Mouse (Mus musculus) lung, postnatal 0 days (tissue): ENCODE results near the gene Lin7a. TPM values are rescaled to one million over a fixed set of nuclear protein-coding genes. Genes with fewer than 3 reads are reported as not detected.
A peak's percentile ranks its signal among the peaks of the same experiment; 100 is the strongest.

Experiments used
- ATAC-seq: fragments of 200-750 bp; cut with Nextera tagmentation; 2 replicates; pipeline ENCODE4 v1.8.0; 2017; ENCODE audit warnings: moderate library complexity
- DNase-seq: peaks from one replicate; pipeline ENCODE4 v3.0.0-alpha.2; 2016; ENCODE audit warnings: low spot score
- H3K27ac ChIP-seq: fragments of 300-500 bp; sonication (generic); 2 replicates; pipeline ENCODE4 v1.5.1; 2014; ENCODE audit warnings: antibody characterized with exemption, mild to moderate bottlenecking, low read length, mixed read lengths
- H3K27me3 ChIP-seq: fragments of 300-500 bp; sonication (generic); replicated peaks from 2 replicates; pipeline ENCODE4 v1.6.1; 2014; ENCODE audit warnings: low read length, mixed read lengths; ENCODE audit not compliant: insufficient read depth
- H3K36me3 ChIP-seq: fragments of 300-500 bp; sonication (generic); 2 replicates; pipeline ENCODE4 v1.6.1; 2014; ENCODE audit warnings: low read length, mixed read lengths; ENCODE audit not compliant: insufficient read depth
- H3K4me1 ChIP-seq: fragments of 300-500 bp; sonication (generic); 2 replicates; pipeline ENCODE4 v1.6.1; 2014; ENCODE audit warnings: antibody characterized with exemption, low read depth, low read length, mixed read lengths; ENCODE audit not compliant: insufficient read depth
- H3K4me2 ChIP-seq: fragments of 300-500 bp; sonication (generic); replicated peaks from 2 replicates; pipeline ENCODE4 v1.6.1; 2014; ENCODE audit warnings: low read depth, mild to moderate bottlenecking, low read length, moderate library complexity, mixed read lengths
- H3K4me3 ChIP-seq: fragments of 300-500 bp; sonication (generic); 2 replicates; pipeline ENCODE4 v1.5.1; 2014; ENCODE audit warnings: low read depth, low read length
- H3K9ac ChIP-seq: fragments of 300-500 bp; sonication (generic); replicated peaks from 2 replicates; pipeline ENCODE4 v1.6.1; 2014; ENCODE audit warnings: low read depth, mild to moderate bottlenecking
- H3K9me3 ChIP-seq: fragments of 300-500 bp; sonication (generic); 2 replicates; pipeline ENCODE4 v1.6.1; 2016; ENCODE audit warnings: low read length, mixed read lengths
- CTCF ChIP-seq: IDR thresholded peaks from 2 replicates; pipeline ENCODE4 v1.5.1; 2016; ENCODE audit warnings: antibody characterized with exemption, mild to moderate bottlenecking
- EP300 ChIP-seq: IDR thresholded peaks from 2 replicates; pipeline ENCODE4 v1.6.1; 2016; ENCODE audit warnings: antibody characterized with exemption, mild to moderate bottlenecking, control low read depth
- WGBS: fragments of 180-500 bp; shearing (Covaris S2); extraction: QIAGEN DNeasy Blood & Tissue Kit; methylation state at CpG from one replicate; pipeline ENCODE4 v1.1.7; 2014; 5-methylcytosine and 5-hydroxymethylcytosine counted together
- polyA plus RNA-seq: library from polyadenylated mRNA; unstranded; fragments of >200 nt; fragmentation: Nextera tagmentation; extraction: Ambion mirVana; gene quantifications from 2 replicates; pipeline ENCODE4 v1.2.1, GENCODE M21; 2015

The Lin7a gene
- polyA plus RNA-seq, 1 experiment from 2014 or later, result 0.43 TPM

GRCm38 (mm10) chr10:107381143-107381746 lies 109.8 kb downstream of the Lin7a start:
- Histone ChIP-seq H3K4me2 (no peak overlapping the region), H3K4me3 (no peak overlapping the region), H3K27ac (no peak overlapping the region), H3K36me3 (no peaks in the 10 kb centered on the region), H3K9me3 (no peaks in the 10 kb centered on the region), H3K27me3 (no peaks in the 10 kb centered on the region), H3K9ac (no peak overlapping the region), H3K4me1 (no peaks in the 10 kb centered on the region)
- ATAC-seq (no peak), DNase-seq (no peak)
- no peak for TF ChIP-seq CTCF
- no peak for TF ChIP-seq EP300
- WGBS, result 72% methylated on average over 4 of the region's 4 CpGs

GRCm38 (mm10) chr10:107383825-107384224 lies 112.3 kb downstream of the Lin7a start:
- no peak for DNase-seq
- TF ChIP-seq EP300 (no peak), CTCF (no peak)
- H3K27me3 ChIP-seq, result no peaks in the 10 kb centered on the region
- no peaks in the 10 kb centered on the region for H3K36me3 ChIP-seq
- no peak overlapping the region for H3K27ac ChIP-seq
- ATAC-seq, result no peak
- no peak overlapping the region for H3K4me2 ChIP-seq
- no peaks in the 10 kb centered on the region for H3K4me1 ChIP-seq
- H3K9ac ChIP-seq, result no peak overlapping the region
- no peaks in the 10 kb centered on the region for H3K9me3 ChIP-seq
- no peak overlapping the region for H3K4me3 ChIP-seq

DNA sequence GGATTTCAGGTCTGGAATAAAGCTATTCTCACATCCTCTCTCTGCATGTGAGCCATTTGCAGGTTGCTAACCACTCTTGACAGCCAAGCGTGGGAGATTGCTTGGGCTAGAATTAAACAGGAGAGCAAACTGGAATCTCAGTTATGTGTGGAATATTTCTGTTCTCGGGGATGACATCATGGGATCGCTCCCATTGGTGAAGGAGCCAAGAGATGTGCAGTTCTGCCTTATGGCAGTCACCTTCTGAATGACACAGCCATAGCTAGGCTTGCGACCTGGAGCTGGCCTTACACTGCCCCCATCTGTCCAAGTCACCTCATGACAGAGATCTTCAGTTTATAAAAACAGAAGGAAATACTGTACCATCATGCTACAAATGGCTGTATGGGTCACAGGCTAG lies 118.0 kb downstream of the Lin7a start:
- Histone ChIP-seq H3K9ac (no peak overlapping the region), H3K36me3 (no peaks in the 10 kb centered on the region), H3K4me1 (no peaks in the 10 kb centered on the region), H3K4me2 (no peak overlapping the region), H3K27ac (no peak overlapping the region), H3K27me3 (no peaks in the 10 kb centered on the region), H3K4me3 (no peak overlapping the region), H3K9me3 (no peaks in the 10 kb centered on the region)
- ATAC-seq, result peak; percentile 57
- 30% methylated on average over 4 of the region's 4 CpGs for WGBS
- TF ChIP-seq EP300 (no peak), CTCF (peak; percentile 79)
- peak; percentile 59 for DNase-seq

DNA sequence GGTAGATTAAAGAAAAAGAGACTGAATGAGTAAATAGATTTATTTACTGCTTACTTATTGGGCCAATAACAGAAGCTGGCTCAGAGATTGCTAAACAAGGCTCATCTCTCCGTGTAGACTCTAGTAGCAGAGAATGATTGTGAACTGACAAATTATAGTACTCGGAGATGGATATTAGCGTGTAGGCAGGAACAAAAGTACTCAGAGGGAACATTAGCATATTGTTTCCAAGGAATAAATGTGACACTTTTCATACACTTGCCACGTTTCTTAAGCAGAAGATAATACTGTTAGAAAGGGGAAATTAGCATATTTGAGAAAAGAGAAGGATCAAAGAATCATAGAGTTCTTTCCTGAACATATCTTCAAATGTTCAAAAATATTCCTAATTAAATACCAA lies 133.9 kb downstream of the Lin7a start:
- H3K9me3 ChIP-seq, result no peaks in the 10 kb centered on the region
- TF ChIP-seq EP300, result no peak
- TF ChIP-seq CTCF, result no peak
- H3K4me2 ChIP-seq, result no peak overlapping the region
- ATAC-seq (no peak), DNase-seq (no peak)
- H3K27ac ChIP-seq, result no peak overlapping the region
- no peaks in the 10 kb centered on the region for H3K4me1 ChIP-seq
- no peak overlapping the region for H3K4me3 ChIP-seq
- H3K9ac ChIP-seq, result no peak overlapping the region
- H3K27me3 ChIP-seq, result no peaks in the 10 kb centered on the region
- 83% methylated on average over 4 of the region's 4 CpGs for WGBS
- no peaks in the 10 kb centered on the region for H3K36me3 ChIP-seq

DNA sequence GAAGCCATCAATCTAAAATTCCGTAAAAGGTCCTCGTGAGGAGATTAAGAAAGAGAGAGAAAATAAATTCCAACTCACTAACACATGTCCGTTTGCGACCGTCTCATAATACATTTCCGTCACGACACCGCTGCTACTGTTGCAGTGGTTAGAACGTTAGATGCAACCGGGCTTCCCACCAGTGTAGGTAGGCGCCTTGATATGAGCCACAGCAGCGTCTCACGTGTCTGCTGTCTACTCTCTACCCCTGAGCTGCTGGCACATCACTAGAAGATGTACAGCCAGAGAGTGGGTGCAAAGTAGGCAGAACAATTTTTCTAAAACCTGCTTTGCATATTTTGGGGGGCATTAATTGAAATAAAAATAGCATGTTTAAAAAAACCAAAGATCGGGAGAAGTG lies 146.8 kb downstream of the Lin7a start:
- H3K9me3 ChIP-seq, result no peaks in the 10 kb centered on the region
- ATAC-seq, result no peak
- 74% methylated on average over 14 of the region's 14 CpGs for WGBS
- DNase-seq, result no peak
- H3K9ac ChIP-seq, result no peak overlapping the region
- no peaks in the 10 kb centered on the region for H3K36me3 ChIP-seq
- no peaks in the 10 kb centered on the region for H3K4me1 ChIP-seq
- no peak overlapping the region for H3K4me3 ChIP-seq
- H3K27me3 ChIP-seq, result no peaks in the 10 kb centered on the region
- no peak overlapping the region for H3K27ac ChIP-seq
- no peak for TF ChIP-seq CTCF
- H3K4me2 ChIP-seq, result no peak overlapping the region

DNA sequence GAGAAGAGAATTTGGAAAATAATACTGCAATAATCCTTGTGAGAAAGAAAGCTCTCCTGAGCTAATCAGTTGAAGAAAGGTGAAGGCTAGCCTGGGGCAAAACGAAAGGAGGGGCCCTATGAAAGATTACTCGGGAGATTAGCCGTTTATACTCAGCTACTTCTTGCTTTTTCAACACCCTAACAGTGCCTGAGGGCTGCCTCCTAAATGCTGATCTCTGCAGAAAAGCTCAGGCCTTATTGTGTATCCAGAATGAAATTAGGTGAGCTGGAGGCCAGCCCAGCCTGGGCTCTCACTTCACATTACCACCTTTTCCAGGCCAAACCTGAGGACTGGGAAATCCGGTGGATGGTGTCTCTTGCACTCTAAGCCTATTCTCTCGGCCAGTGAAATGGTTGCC lies 165.5 kb downstream of the Lin7a start:
- no peak for ATAC-seq

GRCm38 (mm10) chr10:107442781-107443180 lies 171.3 kb downstream of the Lin7a start:
- Histone ChIP-seq H3K4me2 (no peak overlapping the region), H3K9ac (no peak overlapping the region), H3K36me3 (no peaks in the 10 kb centered on the region), H3K27me3 (no peaks in the 10 kb centered on the region), H3K4me3 (no peak overlapping the region), H3K4me1 (no peaks in the 10 kb centered on the region), H3K27ac (no peak overlapping the region), H3K9me3 (no peaks in the 10 kb centered on the region)
- DNase-seq (peak; percentile 55), ATAC-seq (no peak)
- TF ChIP-seq EP300 (no peak), CTCF (peak; percentile 81)
- WGBS, result 10% methylated on average over 4 of the region's 4 CpGs

More for the DNA sequence above, 165.5 kb downstream of the Lin7a start:
- Histone ChIP-seq H3K9ac (no peak overlapping the region), H3K4me2 (no peak overlapping the region), H3K4me3 (no peak overlapping the region), H3K4me1 (no peaks in the 10 kb centered on the region), H3K27me3 (no peaks in the 10 kb centered on the region), H3K27ac (no peak overlapping the region), H3K9me3 (no peaks in the 10 kb centered on the region), H3K36me3 (no peaks in the 10 kb centered on the region)
- no peak for TF ChIP-seq CTCF
- TF ChIP-seq EP300, result no peak
- WGBS, result 65% methylated on average over 5 of the region's 5 CpGs
- DNase-seq, result no peak
